Mouse (Mus musculus): Measurements from ENCODE around the gene Cfb. TPM values are rescaled to one million over a fixed set of nuclear protein-coding genes. Genes with fewer than 3 reads are reported as not detected.

Gene Cfb
- polyA plus RNA-seq, 1 experiment from 2014 or later, result 20.7 TPM

DNA sequence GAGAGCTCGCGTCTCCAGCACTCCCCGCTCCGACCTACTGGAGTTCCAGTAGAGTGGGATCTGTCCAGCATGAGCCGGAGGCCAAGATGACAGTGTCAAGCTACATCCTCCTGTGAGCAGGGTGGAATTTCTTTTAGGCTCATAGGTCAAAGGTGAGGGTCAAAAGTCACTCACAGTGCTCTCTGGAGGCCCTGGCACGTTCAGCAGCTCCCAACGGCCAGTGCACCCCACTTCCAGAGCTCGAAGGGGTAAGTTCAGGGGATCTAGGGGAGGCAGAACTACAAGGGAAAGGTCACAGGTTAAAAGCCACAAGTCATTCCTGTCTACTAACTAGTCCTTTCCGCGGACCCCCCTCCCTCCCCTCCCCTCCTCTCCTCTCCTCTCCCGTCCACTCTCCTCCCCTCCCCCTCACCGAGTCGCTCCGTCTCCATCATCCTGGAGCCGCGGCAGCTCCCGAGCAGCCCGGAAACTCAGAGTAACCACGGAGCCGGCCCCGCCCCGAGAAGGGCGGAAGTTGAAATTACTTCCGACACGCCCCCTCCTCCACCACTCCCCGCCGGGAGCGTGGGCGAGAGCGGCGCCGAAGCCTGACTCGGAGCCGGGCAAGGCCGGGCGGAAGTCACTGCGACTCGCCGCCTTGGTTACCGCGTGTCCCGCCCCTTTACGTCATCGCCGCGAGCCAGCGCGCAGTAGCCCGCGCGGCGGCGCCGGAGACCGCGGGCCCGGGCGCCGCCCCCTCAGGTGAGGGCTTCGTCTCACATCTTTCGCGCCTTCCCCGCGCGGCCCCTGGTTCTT lies 12.4 kb downstream of the Cfb start, which contains the start of the genes Skiv2l and Nelfe:
Skiv2l (minus strand) TSS at position 489 of the 795 bp plus-strand sequence.
Nelfe (plus strand) TSS at position 670 of the 795 bp plus-strand sequence.
- Histone ChIP-seq H3K9me3 (ENCODE audit: control insufficient read depth, low read length) (no peaks in the 10 kb centered on the region), H3K27ac (replicated peaks) (peak within 1 kb of the TSS; percentile 73), H3K36me3 (ENCODE audit: control insufficient read depth, insufficient read depth, low read length) (peaks cover 18% of the 10 kb centered on the region), H3K9ac (ENCODE audit: low read length) (peak within 1 kb of the TSS; percentile 85), H3K4me2 (replicated peaks; ENCODE audit: low read depth) (peak within 1 kb of the TSS; percentile 98), H3K27me3 (ENCODE audit: control insufficient read depth, insufficient read depth, low read length) (no peaks in the 10 kb centered on the region), H3K4me1 (replicated peaks; ENCODE audit: control insufficient read depth, insufficient read depth) (0 out of 2 replicates have a peak, but pooled peaks cover 2% of the 10 kb centered on the region), H3K4me3 (ENCODE audit: low read depth, low read length) (peak within 1 kb of the TSS; percentile 87)
- ATAC-seq (ENCODE audit: low FRiP score, low TSS enrichment) (peak; percentile 97), DNase-seq (ENCODE audit: low spot score) (peak; percentile 99)
- WGBS, result under 1% methylated on average over 61 of the region's 65 CpGs
- TF ChIP-seq EP300 (optimal IDR thresholded peaks at IDR 0.05) (no peak), CTCF (IDR thresholded peaks at IDR 0.05; ENCODE audit: low read depth) (no peak)

DNA sequence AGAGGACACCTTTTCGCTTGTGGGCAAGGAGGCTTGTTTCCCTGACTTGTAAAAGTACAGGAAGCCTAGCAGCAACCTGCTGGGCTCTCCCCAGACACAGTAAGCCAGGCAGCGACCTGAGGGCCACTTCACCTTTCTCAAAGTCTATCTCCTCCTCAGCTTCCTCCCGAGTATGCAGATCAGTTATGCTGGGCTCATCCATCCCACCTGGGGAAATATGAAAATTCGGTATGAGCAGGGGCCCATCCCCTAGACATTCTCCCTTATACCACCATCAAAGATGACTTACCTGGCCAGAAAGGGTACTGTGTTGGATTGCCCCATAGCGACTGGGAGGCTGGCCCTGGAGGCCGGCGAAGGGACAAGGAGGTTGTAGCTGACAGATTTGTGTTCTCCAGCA lies 14.7 kb downstream of the Cfb start:
- Histone ChIP-seq H3K9ac (ENCODE audit: low read length) (no peak overlapping the region), H3K36me3 (ENCODE audit: control insufficient read depth, insufficient read depth, low read length) (peaks cover 11% of the 10 kb centered on the region), H3K4me2 (replicated peaks; ENCODE audit: low read depth) (no peak overlapping the region), H3K27ac (replicated peaks) (no peak overlapping the region), H3K4me3 (ENCODE audit: low read depth, low read length) (no peak overlapping the region), H3K9me3 (ENCODE audit: control insufficient read depth, low read length) (no peaks in the 10 kb centered on the region), H3K27me3 (ENCODE audit: control insufficient read depth, insufficient read depth, low read length) (no peaks in the 10 kb centered on the region), H3K4me1 (replicated peaks; ENCODE audit: control insufficient read depth, insufficient read depth) (0 out of 2 replicates have a peak, but pooled peaks cover 2% of the 10 kb centered on the region)
- ATAC-seq (ENCODE audit: low FRiP score, low TSS enrichment) (no peak), DNase-seq (ENCODE audit: low spot score) (no peak)
- no peak for TF ChIP-seq CTCF (IDR thresholded peaks at IDR 0.05; ENCODE audit: low read depth)
- TF ChIP-seq EP300 (optimal IDR thresholded peaks at IDR 0.05), result no peak
- WGBS, result 94% methylated on average over 7 of the region's 7 CpGs

DNA sequence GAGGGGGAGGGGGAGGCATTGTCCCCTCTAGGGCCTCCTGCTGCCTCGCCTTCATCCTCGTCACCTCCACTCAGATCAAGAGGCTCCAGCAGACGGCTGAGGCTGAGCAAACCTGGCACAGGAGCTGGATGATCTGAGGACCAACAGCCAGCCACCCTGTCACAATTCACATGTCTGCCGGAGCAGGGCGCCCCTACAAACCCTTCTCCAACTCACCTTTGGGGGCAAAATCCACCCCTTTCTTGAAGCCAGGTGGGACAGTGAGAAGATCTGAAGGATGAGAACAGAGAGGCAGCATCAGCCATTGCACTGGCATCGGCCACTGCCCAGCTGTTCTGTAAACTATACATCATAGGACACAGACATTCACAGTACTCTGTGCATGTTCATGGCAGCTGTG lies 15.1 kb downstream of the Cfb start:
- Histone ChIP-seq H3K36me3 (ENCODE audit: control insufficient read depth, insufficient read depth, low read length) (peaks cover 9% of the 10 kb centered on the region), H3K4me2 (replicated peaks; ENCODE audit: low read depth) (no peak overlapping the region), H3K9ac (ENCODE audit: low read length) (no peak overlapping the region), H3K9me3 (ENCODE audit: control insufficient read depth, low read length) (no peaks in the 10 kb centered on the region), H3K4me1 (replicated peaks; ENCODE audit: control insufficient read depth, insufficient read depth) (0 out of 2 replicates have a peak, but pooled peaks cover 2% of the 10 kb centered on the region), H3K4me3 (ENCODE audit: low read depth, low read length) (no peak overlapping the region), H3K27me3 (ENCODE audit: control insufficient read depth, insufficient read depth, low read length) (no peaks in the 10 kb centered on the region), H3K27ac (replicated peaks) (no peak overlapping the region)
- DNase-seq (ENCODE audit: low spot score) (no peak), ATAC-seq (ENCODE audit: low FRiP score, low TSS enrichment) (no peak)
- TF ChIP-seq EP300 (optimal IDR thresholded peaks at IDR 0.05) (no peak), CTCF (IDR thresholded peaks at IDR 0.05; ENCODE audit: low read depth) (no peak)
- 92% methylated on average over 6 of the region's 6 CpGs for WGBS

DNA sequence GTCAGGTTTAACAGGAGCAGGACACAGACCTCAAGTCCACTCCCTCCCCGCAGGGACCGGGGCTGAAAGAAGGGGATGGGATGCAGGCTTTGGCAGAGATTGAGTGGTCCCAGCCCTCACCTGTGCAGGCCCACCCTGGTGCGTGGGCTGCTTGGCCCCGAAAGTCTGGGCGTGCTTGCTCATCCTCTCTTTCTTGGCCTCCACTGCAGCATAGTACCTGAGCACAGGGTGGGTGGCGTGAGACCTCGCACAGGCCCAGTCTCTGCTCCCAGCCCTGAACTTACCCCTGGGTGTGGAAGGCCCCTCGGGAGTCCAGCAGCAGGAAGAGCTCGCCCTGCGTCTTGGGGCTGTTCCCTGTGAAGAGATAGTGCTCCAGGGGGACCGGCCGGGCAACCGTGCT lies 17.4 kb downstream of the Cfb start:
- H3K36me3 ChIP-seq (ENCODE audit: control insufficient read depth, insufficient read depth, low read length), result peaks cover 20% of the 10 kb centered on the region
- no peak for TF ChIP-seq CTCF (IDR thresholded peaks at IDR 0.05; ENCODE audit: low read depth)
- TF ChIP-seq EP300 (optimal IDR thresholded peaks at IDR 0.05), result no peak
- 92% methylated on average over 12 of the region's 13 CpGs for WGBS

DNA sequence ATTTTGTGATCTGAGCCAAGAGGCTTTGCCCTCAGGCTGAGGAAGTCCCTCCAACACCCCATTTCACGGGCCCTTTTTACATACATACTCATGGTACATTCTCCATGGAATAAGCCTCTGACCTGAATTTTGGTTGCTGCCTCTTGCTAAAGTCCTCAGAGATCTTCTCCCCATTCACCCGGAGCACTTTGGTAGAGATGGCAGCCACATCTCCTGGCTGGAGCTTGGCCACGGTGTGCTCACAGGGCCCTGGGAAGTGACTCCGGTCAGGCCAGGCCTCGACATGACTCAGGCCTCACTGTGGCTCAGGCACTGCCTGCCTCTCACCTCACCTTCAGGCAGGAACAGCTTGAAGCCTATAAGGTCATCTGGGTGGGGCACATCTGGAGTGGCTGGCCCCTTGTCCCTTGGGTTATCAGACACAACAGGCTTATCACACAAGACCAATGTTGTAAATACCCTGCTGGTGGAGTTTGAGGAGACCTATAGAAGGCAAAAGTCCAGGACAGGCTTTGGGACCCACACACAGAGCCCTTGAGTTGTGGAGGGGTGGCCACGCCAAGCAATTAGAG lies 21.5 kb downstream of the Cfb start:
- peaks cover 20% of the 10 kb centered on the region for H3K36me3 ChIP-seq (ENCODE audit: control insufficient read depth, insufficient read depth, low read length)
- DNase-seq (ENCODE audit: low spot score) (no peak), ATAC-seq (ENCODE audit: low FRiP score, low TSS enrichment) (no peak)
- H3K9me3 ChIP-seq (ENCODE audit: control insufficient read depth, low read length), result no peaks in the 10 kb centered on the region
- TF ChIP-seq EP300 (optimal IDR thresholded peaks at IDR 0.05) (no peak), CTCF (IDR thresholded peaks at IDR 0.05; ENCODE audit: low read depth) (no peak)
- H3K4me2 ChIP-seq (replicated peaks; ENCODE audit: low read depth), result no peak overlapping the region
- 81% methylated on average over 6 of the region's 6 CpGs for WGBS
- no peak overlapping the region for H3K4me3 ChIP-seq (ENCODE audit: low read depth, low read length)
- no peaks in the 10 kb centered on the region for H3K27me3 ChIP-seq (ENCODE audit: control insufficient read depth, insufficient read depth, low read length)
- 0 out of 2 replicates have a peak, but pooled peaks cover 5% of the 10 kb centered on the region for H3K4me1 ChIP-seq (replicated peaks; ENCODE audit: control insufficient read depth, insufficient read depth)
- no peak overlapping the region for H3K27ac ChIP-seq (replicated peaks)
- no peak overlapping the region for H3K9ac ChIP-seq (ENCODE audit: low read length)

More for the DNA sequence above, 17.4 kb downstream of the Cfb start:
- Histone ChIP-seq H3K27me3 (ENCODE audit: control insufficient read depth, insufficient read depth, low read length) (no peaks in the 10 kb centered on the region), H3K9ac (ENCODE audit: low read length) (no peak overlapping the region), H3K4me2 (replicated peaks; ENCODE audit: low read depth) (no peak overlapping the region), H3K9me3 (ENCODE audit: control insufficient read depth, low read length) (no peaks in the 10 kb centered on the region), H3K4me3 (ENCODE audit: low read depth, low read length) (no peak overlapping the region), H3K27ac (replicated peaks) (no peak overlapping the region), H3K4me1 (replicated peaks; ENCODE audit: control insufficient read depth, insufficient read depth) (no peaks in the 10 kb centered on the region)
- ATAC-seq (ENCODE audit: low FRiP score, low TSS enrichment) (no peak), DNase-seq (ENCODE audit: low spot score) (no peak)

DNA sequence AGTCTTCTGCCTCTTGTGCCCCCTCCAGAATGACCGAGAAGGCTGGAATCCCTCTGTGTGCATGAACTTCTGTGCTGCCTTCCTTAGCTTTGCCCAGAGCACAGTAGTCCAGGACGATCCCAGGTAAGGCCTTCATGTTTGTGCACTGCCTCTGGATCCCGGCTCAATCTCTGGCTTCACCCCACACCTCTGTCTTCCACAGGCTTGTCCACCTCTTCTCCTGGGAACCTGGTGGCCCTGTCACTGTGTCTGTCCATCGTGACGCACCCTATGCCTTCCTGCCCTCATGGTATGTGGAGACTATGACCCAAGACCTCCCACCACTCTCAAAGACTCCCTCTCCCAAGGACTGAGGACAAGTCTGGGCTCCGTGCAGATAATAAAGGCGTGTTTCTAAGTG lies 23.5 kb downstream of the Cfb start:
- DNase-seq (ENCODE audit: low spot score) (no peak), ATAC-seq (ENCODE audit: low FRiP score, low TSS enrichment) (no peak)
- whole genome bisulfite sequencing, result 86% methylated on average over 7 of the region's 7 CpGs
- no peak overlapping the region for H3K9ac ChIP-seq (ENCODE audit: low read length)
- H3K4me3 ChIP-seq (ENCODE audit: low read depth, low read length), result no peak overlapping the region
- H3K4me1 ChIP-seq (replicated peaks; ENCODE audit: control insufficient read depth, insufficient read depth), result 0 out of 2 replicates have a peak, but pooled peaks cover 5% of the 10 kb centered on the region
- TF ChIP-seq CTCF (IDR thresholded peaks at IDR 0.05; ENCODE audit: low read depth) (no peak), EP300 (optimal IDR thresholded peaks at IDR 0.05) (no peak)
- H3K9me3 ChIP-seq (ENCODE audit: control insufficient read depth, low read length), result no peaks in the 10 kb centered on the region
- peaks cover 15% of the 10 kb centered on the region for H3K36me3 ChIP-seq (ENCODE audit: control insufficient read depth, insufficient read depth, low read length)
- H3K27me3 ChIP-seq (ENCODE audit: control insufficient read depth, insufficient read depth, low read length), result no peaks in the 10 kb centered on the region
- no peak overlapping the region for H3K27ac ChIP-seq (replicated peaks)
- H3K4me2 ChIP-seq (replicated peaks; ENCODE audit: low read depth), result no peak overlapping the region

All from stomach, postnatal 0 days (tissue).